Mouse (Mus musculus) gastrocnemius, postnatal 4 days (tissue): Measurements from ENCODE around the gene Nudt19. TPM values are rescaled to one million over a fixed set of nuclear protein-coding genes. Genes with fewer than 3 reads are reported as not detected.
"Not testable (repeated sequence)": the region's sequence is repeated elsewhere in the genome, so short reads cannot be mapped to it uniquely, and the experiment has no call there.

Source experiments
- DNase-seq, 2 experiments: peaks; one replicate each; pipeline ENCODE4 v3.0.0; 2021 to 2022; ENCODE audit warnings: low spot score in 2 of 2, mixed read lengths in 2 of 2
- long read RNA-seq, 2 experiments: library from polyadenylated mRNA; stranded (forward); transcript quantifications; one replicate each; pipeline ENCODE4 v2.0.0; 2021
- total RNA-seq, 2 experiments: library from RNA; stranded (reverse); gene quantifications; 2 replicates each; pipeline ENCODE4 v1.2.3; 2021

Nudt19 gene
- 10 to 100 TPM; 29.1 to 30.9 TPM for total RNA-seq
- long read RNA-seq, experiment 1, transcript Nudt19-201 (3 exons, 2,298 nt), result major isoform, 62 of 68 reads
- long read RNA-seq, experiment 1, partial matches to known transcripts, result 0 of 68 reads
- long read RNA-seq, experiment 1, other reads (novel, unspliced or antisense), result 3 of 68 reads
- long read RNA-seq, experiment 2, transcript Nudt19-201 (3 exons, 2,298 nt), result major isoform, 55 of 64 reads
- long read RNA-seq, experiment 2, partial matches to known transcripts, result 0 of 64 reads
- long read RNA-seq, experiment 2, other reads (novel, unspliced or antisense), result 5 of 64 reads

DNA sequence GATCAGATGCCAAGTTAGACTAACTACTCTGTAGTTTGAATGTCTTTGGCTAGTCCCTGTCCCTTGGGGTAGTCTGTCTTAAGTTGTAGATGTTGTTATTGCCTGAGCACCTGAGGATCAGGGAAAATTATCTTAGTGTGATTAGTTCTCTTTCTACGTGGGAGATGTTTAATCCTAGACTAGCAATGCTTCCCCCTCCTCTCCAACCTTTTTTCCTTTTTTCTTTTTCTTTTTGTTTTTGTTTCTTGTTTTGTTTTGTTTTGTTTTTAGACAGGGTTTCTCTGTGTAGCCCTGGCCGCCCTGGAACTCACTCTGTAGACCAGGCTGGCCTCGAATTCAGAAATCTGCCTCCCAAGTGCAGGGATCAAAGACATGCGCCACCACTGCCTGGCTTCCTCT lies at the start of gene Nudt19:
Nudt19 (minus strand) TSS at position 100 of the 399 bp plus-strand sequence.
- DNase-seq, result no peak

DNA sequence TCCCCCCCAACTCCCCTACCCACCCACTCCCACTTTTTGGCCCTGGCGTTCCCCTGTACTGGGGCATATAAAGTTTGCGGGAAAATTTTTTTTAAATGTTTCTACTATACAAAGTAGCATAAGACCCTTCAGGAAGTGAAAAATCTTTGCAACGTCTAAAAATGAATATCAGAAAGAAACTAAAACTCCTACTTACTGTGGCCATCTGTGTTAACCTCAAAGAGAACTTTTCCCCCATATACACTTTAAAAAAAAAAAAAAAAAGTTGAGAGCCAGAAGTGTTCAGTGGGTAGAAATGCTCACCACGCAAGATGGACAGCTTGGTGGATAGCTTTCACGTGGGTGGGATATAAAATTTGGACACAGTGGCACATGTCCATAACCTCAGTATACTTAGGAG lies 46.7 kb upstream of the Nudt19 start:
- DNase-seq, result no peak

DNA sequence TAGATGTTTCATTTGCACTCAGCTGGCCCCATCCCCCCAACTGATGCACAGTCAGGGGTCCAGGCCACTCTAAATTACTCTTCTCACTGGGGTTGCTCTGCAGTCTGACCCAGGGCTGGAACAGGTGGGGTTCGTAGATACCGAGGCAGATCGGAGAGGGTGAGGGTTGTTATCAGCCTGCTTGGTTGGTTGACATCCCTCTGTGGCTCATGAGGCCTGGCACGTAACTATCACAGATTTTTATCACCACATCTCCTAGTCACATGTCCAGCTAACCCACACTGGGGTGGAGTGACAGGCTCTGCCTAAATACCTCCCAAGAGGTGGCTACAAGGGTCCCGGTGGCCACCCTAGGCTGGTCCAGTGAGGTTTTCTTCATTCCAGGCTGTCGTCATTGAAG lies 45.0 kb upstream of the Nudt19 start:
- DNase-seq, result no peak

DNA sequence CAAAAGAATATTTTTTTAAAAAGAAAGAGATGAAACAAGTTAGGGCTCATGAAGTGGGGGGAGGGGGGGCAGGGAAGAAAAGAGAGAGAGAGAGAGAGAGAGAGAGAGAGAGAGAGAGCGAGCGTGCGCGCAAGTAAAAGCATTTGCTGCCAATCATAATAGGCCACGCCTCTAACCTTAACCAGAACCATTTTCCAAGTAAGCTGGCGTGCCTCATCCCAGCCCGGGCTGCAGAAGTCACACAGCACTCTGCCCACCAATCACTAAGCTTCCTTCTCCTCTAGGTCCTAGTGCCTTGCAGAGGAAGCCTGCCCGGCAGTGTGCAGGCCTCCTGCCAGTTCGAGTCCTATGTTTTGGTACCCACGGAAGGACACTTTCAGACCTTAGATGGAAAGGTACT lies 43.9 kb upstream of the Nudt19 start:
- DNase-seq, result no peak

DNA sequence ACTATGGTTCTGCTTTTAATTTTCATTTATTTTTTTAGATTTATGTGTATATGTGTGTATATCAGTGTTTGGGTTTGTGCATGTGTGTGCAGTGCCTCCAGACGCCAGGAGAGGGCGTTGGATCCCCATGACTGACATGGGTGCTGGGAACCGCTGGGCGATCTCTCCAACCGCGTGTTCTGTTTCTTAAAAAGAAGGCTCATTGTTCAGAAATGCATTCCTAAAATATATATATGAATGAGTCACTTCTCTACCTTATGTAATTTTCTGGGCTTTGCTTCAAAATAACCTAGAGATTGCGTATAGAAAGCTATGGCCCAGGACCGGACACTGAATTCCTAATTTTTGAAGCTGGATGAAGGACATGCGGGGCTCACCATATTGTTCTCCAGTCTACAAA lies 43.4 kb upstream of the Nudt19 start:
- DNase-seq, result no peak

DNA sequence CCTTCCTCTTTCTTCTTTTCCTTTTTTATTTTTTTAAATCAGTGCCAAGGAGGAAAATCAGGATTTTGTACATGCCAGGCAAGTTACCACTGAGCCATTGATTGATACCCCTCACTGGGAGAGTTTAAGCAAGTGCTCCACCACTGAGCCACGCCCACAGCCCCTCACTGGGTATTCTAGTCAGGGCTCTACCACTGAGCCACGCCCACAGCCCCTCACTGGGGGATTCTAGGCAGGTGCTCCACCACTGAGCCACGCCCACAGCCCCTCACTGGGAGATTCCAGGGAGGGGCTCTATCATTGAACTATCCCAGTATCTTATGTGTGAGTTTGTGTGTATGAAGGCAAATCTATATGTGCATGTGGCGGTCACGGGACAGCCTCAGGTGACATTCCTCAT lies 38.2 kb upstream of the Nudt19 start:
- no peak for DNase-seq

DNA sequence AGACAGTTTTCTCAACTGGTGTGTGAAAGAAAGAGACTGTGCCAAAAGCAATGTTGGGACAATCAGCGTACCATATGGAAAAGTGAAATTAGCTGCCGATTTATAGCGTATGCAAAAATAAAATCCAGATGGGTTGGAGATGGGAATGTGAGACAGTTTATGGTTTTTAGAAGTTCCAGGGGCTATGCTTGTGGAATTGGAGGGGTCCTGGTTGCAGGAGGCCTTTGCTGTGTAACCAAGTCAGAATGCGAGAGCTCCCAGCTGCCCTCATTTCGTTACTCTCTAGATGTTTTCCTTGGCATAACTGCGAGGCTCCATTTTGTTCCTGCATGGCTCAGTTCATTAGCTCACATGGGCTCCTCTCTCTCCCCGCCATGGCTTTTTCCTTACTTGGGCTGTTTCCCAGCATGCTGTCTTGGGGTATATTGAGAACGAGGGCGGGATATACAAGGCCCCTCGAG lies 34.7 kb upstream of the Nudt19 start:
- peak in 1 of 2 experiments; percentile 24 for DNase-seq

DNA sequence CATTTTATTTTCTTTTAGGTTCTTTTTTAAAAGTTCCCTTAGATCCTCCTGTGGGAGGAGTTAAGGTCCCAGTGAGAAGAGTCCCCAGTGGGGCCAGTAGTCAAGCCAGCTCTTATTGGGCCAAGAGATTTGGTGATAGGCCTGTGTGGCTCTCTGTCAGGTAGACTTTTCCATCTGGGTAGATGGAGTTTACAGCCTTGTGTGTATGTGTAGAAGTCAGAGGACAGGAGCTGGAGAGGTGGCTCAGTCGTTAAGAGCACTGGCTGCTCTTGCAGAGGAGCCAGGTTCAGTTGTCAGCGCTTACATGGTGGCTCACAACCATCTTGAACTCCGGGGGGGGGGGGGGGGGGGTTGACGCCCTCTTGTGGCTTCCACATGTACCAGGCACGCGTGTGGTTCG lies 33.4 kb upstream of the Nudt19 start:
- no peak for DNase-seq

DNA sequence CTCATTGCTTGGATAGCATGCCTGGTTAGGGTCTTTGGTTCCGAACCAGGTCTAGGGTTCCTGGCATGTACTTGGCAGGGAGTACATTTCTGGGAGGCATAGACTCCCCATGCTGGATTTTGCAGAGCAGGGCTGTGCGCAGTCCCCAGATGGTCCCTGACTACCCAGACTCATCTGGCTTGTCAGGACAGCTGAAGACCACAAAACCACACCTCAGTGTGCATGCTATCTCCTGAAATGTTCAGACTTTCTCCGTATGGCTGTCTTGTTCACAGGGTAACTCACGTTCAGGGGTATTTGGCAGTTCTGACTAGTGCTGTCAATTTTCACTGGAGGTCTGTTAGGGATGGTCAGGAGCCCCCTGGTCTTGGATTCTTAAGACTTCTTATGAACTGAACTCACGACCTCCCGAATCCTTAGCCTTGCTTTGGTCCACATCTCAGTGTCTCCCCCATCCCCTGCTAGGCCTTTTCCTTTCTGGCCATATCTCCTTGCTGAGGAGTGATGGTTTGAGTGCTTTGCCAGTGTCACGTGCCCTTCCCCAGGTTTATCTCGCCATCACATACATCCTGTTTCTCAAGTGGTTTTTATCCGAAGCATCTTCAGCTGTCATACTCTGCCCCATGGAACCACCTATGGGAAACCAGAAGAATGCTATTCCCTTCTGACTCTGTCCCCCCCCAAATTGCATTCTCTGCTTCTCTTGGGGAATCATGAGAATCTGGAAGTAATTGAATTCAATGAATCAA lies 32.8 kb upstream of the Nudt19 start:
- DNase-seq, result no peak

DNA sequence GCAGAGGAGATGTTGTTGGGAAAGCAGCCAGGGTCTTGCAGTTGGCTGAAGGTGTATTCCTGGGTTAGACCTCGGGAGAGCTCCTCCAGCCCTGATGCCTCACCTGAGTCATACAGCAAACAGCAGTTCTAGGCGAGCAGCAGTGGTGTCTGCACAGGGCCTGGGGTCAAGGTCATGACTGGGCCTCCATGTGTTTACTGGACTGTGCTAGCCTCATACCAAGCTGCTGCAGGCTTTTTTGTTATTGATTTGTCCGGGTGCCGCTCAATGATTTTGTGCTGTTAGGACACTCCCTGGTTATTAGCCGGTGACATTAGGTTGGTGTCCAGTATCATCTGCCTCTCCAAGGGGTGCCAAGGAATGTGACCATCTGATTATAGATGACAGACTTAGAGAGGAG lies 31.6 kb upstream of the Nudt19 start:
- DNase-seq, result no peak

DNA sequence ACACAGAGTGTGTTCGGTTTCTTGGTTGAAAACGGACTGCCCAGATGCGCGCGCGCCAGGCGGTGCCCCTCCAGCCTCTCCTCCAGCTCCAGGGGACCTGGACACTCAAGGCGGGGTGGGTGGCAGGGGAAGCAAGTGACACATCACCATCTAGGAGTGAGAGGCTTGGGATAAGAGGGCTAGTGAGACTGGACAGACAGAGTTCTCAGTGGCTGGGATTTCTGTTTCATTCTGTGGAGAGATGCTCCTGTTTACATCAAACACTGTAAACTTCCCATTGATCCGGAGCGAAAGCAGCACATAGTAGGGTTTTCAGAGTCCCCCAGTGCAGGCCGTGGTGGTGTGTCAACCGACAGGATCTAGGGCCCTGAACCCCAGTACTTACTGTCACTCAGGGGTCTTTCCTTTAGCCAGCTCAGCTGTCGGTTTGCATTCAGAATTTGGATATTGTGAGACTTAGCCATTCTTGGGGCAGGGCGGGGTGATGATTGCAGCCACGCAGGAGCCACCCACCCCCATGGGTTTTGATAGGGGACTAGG lies 30.9 kb upstream of the Nudt19 start:
- no peak for DNase-seq

DNA sequence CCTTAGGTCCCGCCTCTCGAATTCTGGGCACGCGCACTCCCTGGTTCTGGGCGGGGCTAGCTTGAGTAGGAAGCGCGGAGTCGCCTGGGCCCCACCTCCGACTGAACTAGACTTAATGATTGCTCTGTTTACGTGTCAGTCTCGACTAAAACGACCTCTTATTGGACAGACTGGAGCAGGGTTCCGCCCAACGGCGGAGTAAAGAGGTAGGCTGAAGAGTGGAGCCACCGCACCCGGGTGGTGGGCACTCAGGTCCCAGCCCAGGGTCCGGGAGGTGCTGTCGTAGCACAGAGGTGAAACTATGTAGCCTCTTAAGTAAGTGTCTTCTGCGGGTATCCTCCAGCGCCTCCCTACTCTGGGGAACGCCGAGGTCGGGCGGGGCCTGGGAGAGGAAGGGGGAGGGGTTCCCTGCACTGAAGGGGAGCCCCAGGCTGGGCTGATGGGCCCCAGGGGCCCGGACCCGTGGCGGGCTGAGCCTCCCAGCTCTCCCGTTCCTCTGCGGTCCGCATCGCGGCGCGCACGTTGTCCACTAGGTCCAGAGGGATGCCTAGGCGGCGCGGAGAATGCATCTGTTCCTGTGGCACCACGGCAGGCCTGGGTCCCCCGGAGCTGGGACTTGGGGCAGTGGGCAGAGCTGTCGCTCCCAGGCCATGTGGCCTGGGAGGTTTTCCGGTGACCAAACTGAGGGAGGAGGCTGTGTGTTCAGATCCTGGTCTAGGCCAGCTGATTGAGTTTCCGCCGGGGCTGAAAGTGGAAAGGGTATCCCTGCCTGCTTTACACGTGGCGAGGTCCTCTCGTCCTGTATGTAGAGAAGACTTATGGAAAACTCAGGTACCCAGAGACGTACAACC lies 30.2 kb upstream of the Nudt19 start, which contains the start of gene Ankrd27:
Ankrd27 (plus strand) TSS at position 190 of the 851 bp plus-strand sequence.
- DNase-seq, result peak; percentile 80 to 91

DNA sequence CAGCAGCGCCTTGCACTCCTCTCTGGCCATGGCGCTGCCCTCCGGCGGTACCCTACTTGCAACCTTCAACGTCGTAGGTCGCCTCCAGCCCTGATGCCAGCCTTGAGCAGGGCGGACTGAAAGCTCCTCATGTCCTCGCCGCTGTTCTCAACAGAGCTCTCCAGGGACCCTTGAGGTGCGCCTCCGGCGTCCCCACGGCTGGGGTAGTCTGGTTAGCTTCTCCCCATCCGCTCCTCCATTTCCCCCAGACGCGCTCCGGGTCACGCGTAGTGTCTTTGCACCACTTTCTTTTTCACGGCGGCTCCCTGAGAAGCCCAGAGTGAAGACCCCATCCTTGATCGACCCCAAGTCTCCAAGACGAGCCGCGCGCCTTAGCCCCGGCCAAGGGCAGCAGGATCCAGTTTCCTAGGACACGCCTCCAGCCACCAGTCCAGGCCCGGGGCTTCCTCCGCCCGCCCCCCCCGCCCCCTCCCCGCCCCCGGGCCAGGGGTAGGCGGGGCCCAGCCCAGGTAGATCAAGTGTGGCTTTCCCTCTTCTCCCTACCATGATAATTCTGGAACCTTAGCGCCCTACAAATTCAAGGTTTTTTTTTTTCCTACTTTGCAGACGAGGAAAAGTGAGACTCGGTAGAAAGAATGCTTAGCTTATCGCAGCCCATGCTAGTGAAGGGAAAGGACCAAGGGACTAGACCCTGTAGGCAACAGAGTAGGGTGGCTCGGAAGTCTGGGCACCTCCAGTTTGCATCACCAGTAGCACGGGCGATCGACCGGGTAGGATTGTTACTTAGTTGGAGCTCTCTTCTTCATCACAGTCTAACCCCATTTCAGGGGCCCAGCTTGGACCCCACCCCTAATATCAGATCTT lies 29.3 kb upstream of the Nudt19 start, which contains the start of gene Rgs9bp:
Rgs9bp (minus strand) TSS at position 392 of the 864 bp plus-strand sequence.
- peak in 1 of 2 experiments; percentile 34 for DNase-seq

DNA sequence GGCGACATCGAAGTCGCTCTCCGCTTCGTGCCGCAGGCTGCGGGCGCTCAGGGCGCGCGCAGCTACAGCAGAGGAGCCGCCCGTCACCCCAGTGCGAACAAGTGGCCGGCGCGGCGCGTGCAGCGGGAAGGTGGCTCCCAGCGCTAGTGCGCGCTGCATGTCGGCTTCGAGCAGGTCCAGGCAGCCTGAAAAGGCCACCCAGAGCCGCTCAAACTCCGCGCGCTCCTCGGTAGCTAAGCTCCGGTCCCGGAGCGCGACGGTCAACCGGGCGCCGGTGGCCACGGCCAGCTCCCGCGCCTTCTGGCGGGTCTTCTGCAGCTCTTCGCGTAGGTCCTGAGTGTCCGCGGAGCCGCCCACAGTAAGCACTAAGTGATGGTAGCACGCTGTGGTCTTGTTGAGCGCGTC lies 28.7 kb upstream of the Nudt19 start:
- peak in 1 of 2 experiments; percentile 36 for DNase-seq

DNA sequence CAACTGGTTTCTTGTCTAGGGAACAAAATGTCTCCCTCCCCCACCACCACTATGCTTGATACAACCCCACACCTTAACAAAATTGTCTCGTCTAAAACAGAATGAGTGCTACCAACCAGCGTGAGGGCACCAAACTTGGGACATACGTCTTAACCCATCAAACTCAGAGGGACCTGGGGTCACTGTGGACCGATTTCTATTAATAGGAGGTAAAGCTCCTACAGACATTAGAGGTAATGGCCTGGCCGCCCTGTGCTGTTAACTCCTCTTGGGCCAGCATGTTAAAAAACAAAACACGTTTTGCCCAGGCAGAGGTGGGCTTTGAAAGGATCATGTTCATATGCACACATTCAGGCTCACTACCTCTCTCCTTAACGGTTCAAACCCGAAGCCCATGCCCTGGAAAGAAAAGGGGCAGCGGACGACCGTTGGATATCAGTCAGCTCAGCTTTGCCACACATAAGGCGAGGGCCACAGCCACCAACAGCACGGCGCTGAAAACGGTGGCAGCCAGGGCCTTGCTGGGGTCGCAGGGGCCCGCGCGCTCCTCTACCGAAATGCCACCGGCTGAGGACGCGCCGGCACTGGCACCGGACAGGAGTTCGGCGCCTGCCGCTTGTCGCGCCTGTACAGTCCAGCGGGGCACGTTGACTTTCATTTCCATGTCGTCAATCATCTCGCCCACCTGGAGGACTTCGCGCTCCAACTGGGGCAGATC lies 28.1 kb upstream of the Nudt19 start:
- DNase-seq, result no peak

DNA sequence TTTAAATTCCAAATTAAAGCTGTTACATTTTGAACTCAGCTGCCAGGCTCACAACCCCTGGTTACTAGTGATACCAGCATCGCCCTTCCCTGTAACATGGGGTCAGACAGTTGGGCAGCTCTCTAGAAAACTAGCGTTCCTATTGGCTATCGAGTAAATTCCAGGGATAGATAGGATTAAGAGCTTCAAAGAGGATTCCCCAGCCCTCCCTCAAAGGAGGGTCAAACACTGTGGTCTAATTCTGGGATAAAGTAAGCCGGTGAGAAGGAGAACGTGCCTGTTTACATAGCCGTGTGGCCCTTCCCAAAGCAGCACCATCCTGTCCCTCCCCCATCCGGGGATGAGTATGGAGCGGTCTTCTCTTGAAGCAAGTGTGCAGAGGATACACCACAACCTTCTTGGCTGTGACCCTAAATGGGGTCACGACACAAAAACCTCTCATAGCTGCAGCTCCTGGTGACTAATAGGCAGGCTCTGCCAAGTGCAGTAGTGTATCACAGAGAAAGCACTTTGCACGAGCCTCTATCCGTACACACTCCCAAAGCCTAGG lies 27.4 kb upstream of the Nudt19 start:
- DNase-seq, result no peak

DNA sequence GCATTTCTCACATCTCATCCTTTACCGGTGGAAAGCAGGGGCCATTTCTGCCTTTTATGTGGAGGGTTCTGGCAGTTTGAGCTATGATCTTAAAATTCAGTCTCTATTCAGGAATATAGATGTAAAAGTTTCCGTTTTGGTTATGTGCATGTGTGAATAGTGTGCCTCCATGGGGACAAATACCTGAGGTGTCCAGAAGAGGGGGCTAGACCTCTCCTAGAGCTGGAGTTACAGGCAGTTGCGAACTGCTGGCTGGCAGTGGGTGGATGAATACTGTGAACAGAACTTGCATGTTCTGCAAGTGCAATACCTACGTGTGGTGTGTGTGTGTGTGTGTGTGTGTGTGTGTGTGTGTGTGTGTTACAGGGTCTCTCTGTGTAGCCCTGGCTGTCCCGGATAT lies 26.6 kb upstream of the Nudt19 start:
- DNase-seq, result no peak

DNA sequence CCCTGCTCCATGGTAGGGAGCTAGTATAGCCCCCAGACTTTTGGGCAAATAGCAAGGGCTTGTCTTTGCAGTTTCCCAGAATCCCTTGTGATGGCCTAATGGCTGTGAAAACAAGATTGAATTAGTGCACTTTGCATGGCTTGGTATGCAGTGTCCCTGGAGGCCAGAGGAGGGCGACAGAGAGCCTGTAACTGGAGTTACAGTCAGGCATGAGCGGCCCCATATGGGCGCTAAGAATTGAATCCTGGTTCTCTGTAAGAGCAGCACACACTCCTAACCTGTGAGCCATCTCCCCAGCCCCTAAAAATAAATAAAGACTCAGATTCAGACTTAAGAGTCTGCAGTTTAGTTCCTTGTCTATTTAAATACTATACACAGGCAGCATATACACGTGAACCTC lies 23.7 kb upstream of the Nudt19 start:
- DNase-seq, result peak in 1 of 2 experiments; percentile 33

DNA sequence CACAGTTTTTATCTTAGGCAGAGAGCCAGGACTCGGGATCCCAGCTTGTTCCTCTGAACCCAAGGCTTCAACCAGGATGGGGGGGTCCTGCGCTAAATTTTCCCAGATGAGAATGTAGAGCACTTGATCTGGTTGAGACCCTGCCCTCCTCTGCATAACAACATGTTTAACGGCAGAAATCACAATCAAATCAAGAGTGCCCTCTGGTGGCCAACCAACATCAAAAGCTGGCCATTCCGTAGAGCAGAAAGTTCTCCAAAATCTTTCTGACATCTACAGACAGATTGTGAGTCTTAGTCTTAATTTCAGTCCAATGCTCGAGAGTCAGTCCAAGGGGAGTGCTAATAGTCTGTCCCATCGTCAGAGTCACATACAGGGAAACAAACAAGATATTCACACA lies 14.8 kb upstream of the Nudt19 start:
- not testable (repeated sequence) for DNase-seq
